Mouse (Mus musculus): ENCODE measurements around the gene Dvl3. TPM values are rescaled to one million over a fixed set of nuclear protein-coding genes. Genes with fewer than 3 reads are reported as not detected.

The Dvl3 gene
- 33.8 and 52.4 TPM in 2 replicates for polyA plus RNA-seq (2012; rRNA removed)

DNA sequence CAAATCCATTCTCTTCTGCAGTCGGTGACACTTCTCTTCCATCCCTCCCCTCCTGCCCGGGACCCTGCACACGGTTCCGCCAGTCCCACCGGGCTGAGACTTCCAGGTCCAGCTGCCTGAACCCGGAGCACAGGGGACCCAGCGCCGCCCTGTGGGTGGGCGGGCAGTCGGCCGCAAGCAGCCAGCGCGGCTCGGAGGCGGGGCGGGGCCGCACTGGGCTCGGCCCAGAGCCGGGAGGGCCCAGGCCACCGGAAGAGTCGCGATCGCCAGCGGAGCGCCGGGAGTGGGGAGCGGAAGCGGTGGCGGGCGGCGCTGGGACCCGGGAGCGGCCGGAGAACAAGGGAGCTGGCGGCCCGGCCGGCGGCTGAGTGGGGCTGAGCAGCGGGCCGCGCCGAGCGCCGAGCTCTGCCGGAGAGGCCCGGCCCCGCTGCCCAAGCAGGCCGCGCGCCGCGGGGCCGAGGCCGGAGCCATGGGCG is at the start of gene Dvl3:
Dvl3 (plus strand) TSS at position 257 of the 476 bp plus-strand sequence.
- TF ChIP-seq POLR2A (IDR thresholded peaks at IDR 0.05; ENCODE audit: low read depth, low read length) (peak; percentile 87), CTCF (IDR thresholded peaks at IDR 0.05; ENCODE audit: extremely low read depth, insufficient read length, insufficient replicate concordance, low read depth, low read length) (peak; percentile 31; the same call in 1 of the 2 replicates)
- Histone ChIP-seq H3K4me1 (ENCODE audit: control insufficient read depth, insufficient read depth, insufficient read length, low read length) (peaks cover 2% of the 10 kb centered on the region), H3K36me3 (ENCODE audit: control insufficient read depth, insufficient read depth, low read length) (peaks cover 2% of the 10 kb centered on the region; the same call in 1 of the 2 replicates), H3K4me3 (ENCODE audit: low read depth, low read length) (peak within 1 kb of the TSS; percentile 97), H3K27ac (ENCODE audit: insufficient read depth, low read depth, low read length) (peak within 1 kb of the TSS; percentile 79), H3K27me3 (ENCODE audit: control insufficient read depth, insufficient read depth, low read length) (no peaks in the 10 kb centered on the region)
- under 1% methylated on average over 55 of the region's 55 CpGs for WGBS

GRCm38 (mm10) chr16:20470981-20471380 is 45.8 kb upstream of the Dvl3 start:
- TF ChIP-seq POLR2A (IDR thresholded peaks at IDR 0.05; ENCODE audit: low read depth, low read length) (no peak), CTCF (IDR thresholded peaks at IDR 0.05; ENCODE audit: extremely low read depth, insufficient read length, insufficient replicate concordance, low read depth, low read length) (no peak)
- H3K27me3 ChIP-seq (ENCODE audit: control insufficient read depth, insufficient read depth, low read length) = no peaks in the 10 kb centered on the region
- no peak overlapping the region for H3K4me3 ChIP-seq (ENCODE audit: low read depth, low read length)
- no peak overlapping the region for H3K27ac ChIP-seq (ENCODE audit: insufficient read depth, low read depth, low read length)
- 88% methylated on average over 2 of the region's 2 CpGs for WGBS
- H3K4me1 ChIP-seq (ENCODE audit: control insufficient read depth, insufficient read depth, insufficient read length, low read length) = no peaks in the 10 kb centered on the region
- no peaks in the 10 kb centered on the region for H3K36me3 ChIP-seq (ENCODE audit: control insufficient read depth, insufficient read depth, low read length)

DNA sequence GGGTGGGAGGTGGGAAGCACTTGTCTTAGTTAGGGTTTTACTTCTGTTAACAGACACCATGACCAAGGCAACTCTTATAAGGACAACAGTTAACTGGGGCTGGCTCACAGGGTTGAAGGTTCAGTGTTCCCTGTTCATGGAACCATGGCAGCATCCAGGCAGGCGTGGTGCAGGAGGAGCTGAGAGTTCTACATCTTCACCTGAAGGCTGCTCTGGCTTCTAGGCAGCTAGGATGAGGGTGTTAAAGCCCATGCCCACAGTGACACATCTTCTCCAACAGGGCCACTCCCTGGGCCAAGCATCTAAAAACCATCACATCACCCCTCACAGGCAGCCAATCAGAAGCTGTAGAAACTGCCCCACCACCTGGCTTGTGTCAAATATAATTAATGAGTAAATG is 45.1 kb upstream of the Dvl3 start:
- H3K4me3 ChIP-seq (ENCODE audit: low read depth, low read length) = no peak overlapping the region
- H3K27me3 ChIP-seq (ENCODE audit: control insufficient read depth, insufficient read depth, low read length) = no peaks in the 10 kb centered on the region
- H3K36me3 ChIP-seq (ENCODE audit: control insufficient read depth, insufficient read depth, low read length) = no peaks in the 10 kb centered on the region
- 78% methylated on average over 1 of the region's 1 CpGs for WGBS
- TF ChIP-seq CTCF (IDR thresholded peaks at IDR 0.05; ENCODE audit: extremely low read depth, insufficient read length, insufficient replicate concordance, low read depth, low read length) (no peak), POLR2A (IDR thresholded peaks at IDR 0.05; ENCODE audit: low read depth, low read length) (no peak)
- peaks cover under 1% of the 10 kb centered on the region; the same call in 1 of the 2 replicates for H3K4me1 ChIP-seq (ENCODE audit: control insufficient read depth, insufficient read depth, insufficient read length, low read length)
- no peak overlapping the region for H3K27ac ChIP-seq (ENCODE audit: insufficient read depth, low read depth, low read length)

DNA sequence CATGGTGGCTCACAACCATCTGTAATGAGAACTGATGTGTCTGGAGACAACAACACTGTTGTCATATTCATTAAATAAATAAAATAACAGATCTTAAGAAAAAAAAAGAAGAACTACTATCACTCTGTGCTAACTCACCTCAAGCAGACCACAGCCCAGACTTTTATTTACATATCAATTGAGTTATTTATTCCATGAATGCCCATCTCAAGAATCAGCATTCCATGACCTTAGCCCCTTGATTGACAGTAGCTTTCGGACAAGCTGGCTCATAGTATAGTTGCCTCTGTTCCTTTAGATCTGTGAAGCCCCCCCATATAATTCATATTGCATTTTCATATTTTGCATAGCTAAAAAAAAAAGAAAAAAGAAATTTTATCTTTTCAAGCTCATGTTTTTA is 43.0 kb upstream of the Dvl3 start:
- Histone ChIP-seq H3K36me3 (ENCODE audit: control insufficient read depth, insufficient read depth, low read length) (no peaks in the 10 kb centered on the region), H3K27ac (ENCODE audit: insufficient read depth, low read depth, low read length) (no peak overlapping the region), H3K4me3 (ENCODE audit: low read depth, low read length) (no peak overlapping the region), H3K27me3 (ENCODE audit: control insufficient read depth, insufficient read depth, low read length) (no peaks in the 10 kb centered on the region), H3K4me1 (ENCODE audit: control insufficient read depth, insufficient read depth, insufficient read length, low read length) (peaks cover 6% of the 10 kb centered on the region; the same call in 1 of the 2 replicates)
- WGBS = 92% methylated on average over 1 of the region's 1 CpGs
- TF ChIP-seq CTCF (IDR thresholded peaks at IDR 0.05; ENCODE audit: extremely low read depth, insufficient read length, insufficient replicate concordance, low read depth, low read length) (no peak), POLR2A (IDR thresholded peaks at IDR 0.05; ENCODE audit: low read depth, low read length) (no peak)

- H3K4me1 ChIP-seq (ENCODE audit: control insufficient read depth, insufficient read depth, insufficient read length, low read length) = peaks cover 6% of the 10 kb centered on the region; the same call in 1 of the 2 replicates
- no peaks in the 10 kb centered on the region for H3K27me3 ChIP-seq (ENCODE audit: control insufficient read depth, insufficient read depth, low read length)
- H3K36me3 ChIP-seq (ENCODE audit: control insufficient read depth, insufficient read depth, low read length) = no peaks in the 10 kb centered on the region
- WGBS = 73% methylated on average over 8 of the region's 8 CpGs
- H3K27ac ChIP-seq (ENCODE audit: insufficient read depth, low read depth, low read length) = no peak overlapping the region
- no peak overlapping the region for H3K4me3 ChIP-seq (ENCODE audit: low read depth, low read length)
- TF ChIP-seq POLR2A (IDR thresholded peaks at IDR 0.05; ENCODE audit: low read depth, low read length) (no peak), CTCF (IDR thresholded peaks at IDR 0.05; ENCODE audit: extremely low read depth, insufficient read length, insufficient replicate concordance, low read depth, low read length) (no peak)
Measured at GRCm38 (mm10) chr16:20474211-20474610, 42.6 kb upstream of the Dvl3 start.

GRCm38 (mm10) chr16:20474786-20475185 is 42.0 kb upstream of the Dvl3 start:
- no peak for TF ChIP-seq CTCF (IDR thresholded peaks at IDR 0.05; ENCODE audit: extremely low read depth, insufficient read length, insufficient replicate concordance, low read depth, low read length)
- TF ChIP-seq POLR2A (IDR thresholded peaks at IDR 0.05; ENCODE audit: low read depth, low read length) = no peak

GRCm38 (mm10) chr16:20475335-20475734 is 41.4 kb upstream of the Dvl3 start:
- Histone ChIP-seq H3K27me3 (ENCODE audit: control insufficient read depth, insufficient read depth, low read length) (no peaks in the 10 kb centered on the region), H3K4me1 (ENCODE audit: control insufficient read depth, insufficient read depth, insufficient read length, low read length) (peaks cover 6% of the 10 kb centered on the region; the same call in 1 of the 2 replicates), H3K36me3 (ENCODE audit: control insufficient read depth, insufficient read depth, low read length) (no peaks in the 10 kb centered on the region), H3K4me3 (ENCODE audit: low read depth, low read length) (no peak overlapping the region), H3K27ac (ENCODE audit: insufficient read depth, low read depth, low read length) (no peak overlapping the region)
- TF ChIP-seq CTCF (IDR thresholded peaks at IDR 0.05; ENCODE audit: extremely low read depth, insufficient read length, insufficient replicate concordance, low read depth, low read length) (no peak), POLR2A (IDR thresholded peaks at IDR 0.05; ENCODE audit: low read depth, low read length) (no peak)
- 100% methylated on average over 1 of the region's 1 CpGs for WGBS

More at GRCm38 (mm10) chr16:20474786-20475185, 42.0 kb upstream of the Dvl3 start:
- Histone ChIP-seq H3K27ac (ENCODE audit: insufficient read depth, low read depth, low read length) (no peak overlapping the region), H3K4me3 (ENCODE audit: low read depth, low read length) (no peak overlapping the region), H3K27me3 (ENCODE audit: control insufficient read depth, insufficient read depth, low read length) (no peaks in the 10 kb centered on the region), H3K4me1 (ENCODE audit: control insufficient read depth, insufficient read depth, insufficient read length, low read length) (peaks cover 6% of the 10 kb centered on the region; the same call in 1 of the 2 replicates), H3K36me3 (ENCODE audit: control insufficient read depth, insufficient read depth, low read length) (no peaks in the 10 kb centered on the region)
- 82% methylated on average over 6 of the region's 6 CpGs for WGBS

Data from small intestine, adult 2 months (tissue).